Mouse (Mus musculus) neural tube, embryonic 10.5 days (tissue): ENCODE results near the gene Mtmr1.
"Not testable (repeated sequence)": the region's sequence is repeated elsewhere in the genome, so short reads cannot be mapped to it uniquely, and the experiment has no call there.

Experiments
- DNase-seq: peaks from one replicate; pipeline ENCODE4 v3.0.0-alpha.2; 2017; ENCODE audit warnings: low spot score; ENCODE audit errors: extremely low spot score

The Mtmr1 gene

DNA sequence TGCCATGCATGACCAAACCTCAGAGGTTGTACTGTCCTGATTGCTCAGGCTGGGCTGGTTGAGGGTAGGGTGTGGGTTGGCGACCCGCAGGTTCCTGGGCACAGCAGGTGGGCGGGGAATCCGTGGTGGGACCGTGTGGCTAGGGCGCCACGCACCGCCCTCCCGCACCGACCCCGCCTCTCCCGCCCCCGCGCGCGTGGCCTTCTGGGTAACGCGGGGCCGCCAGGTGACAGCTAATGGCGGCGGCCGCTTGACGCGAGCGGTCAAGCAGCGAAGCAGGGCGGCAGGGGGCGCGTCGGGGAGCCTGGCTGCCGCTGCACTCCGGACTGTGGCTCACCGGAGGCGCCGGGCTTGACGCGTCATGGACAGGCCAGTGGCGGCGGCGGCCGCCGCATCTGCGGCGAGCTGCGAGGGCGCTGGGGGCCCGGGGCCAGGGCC lies at the start of gene Mtmr1:
Gene Mtmr1 (plus strand): TSS at position 207 of the 438 bp plus-strand sequence.
- peak; percentile 64 for DNase-seq

DNA sequence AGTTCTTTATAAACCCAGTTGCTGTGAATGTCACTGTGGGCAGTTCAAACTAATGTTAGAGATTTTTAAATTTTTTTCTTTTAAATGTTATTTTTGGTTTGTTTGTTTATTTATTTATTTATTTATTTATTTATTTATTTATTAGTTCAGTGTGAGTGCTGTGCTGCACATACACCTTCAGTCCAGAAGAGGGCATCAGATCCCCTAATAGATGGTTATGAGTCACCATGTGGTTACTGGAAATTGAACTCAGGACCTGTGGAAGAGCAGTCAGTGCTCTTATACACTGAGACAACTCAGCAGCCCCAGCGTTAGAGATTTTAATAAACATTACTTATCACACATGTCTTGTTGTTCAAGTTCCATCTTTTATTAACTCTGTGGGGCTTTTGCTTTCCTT lies 12.5 kb upstream of the Mtmr1 start:
- no peak for DNase-seq

DNA sequence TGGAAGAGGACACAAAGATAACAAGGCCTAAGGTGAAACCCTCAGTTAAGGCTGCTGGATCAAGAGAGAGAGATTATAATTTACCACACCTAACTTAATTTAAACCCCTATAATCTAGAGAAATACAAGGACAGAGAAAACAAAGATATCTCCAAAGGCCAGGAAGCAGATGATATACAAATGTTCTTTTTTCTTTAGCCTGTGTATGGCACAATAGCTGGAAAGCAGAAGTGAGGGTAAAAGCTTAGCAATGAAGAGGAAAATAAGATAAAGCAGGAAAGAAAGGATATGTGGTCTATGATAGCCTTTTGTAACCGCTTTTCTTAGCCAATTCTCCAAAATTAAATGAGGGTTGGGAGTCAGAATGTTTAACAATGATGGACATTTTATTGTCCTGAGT lies 9.2 kb upstream of the Mtmr1 start:
- no peak for DNase-seq

DNA sequence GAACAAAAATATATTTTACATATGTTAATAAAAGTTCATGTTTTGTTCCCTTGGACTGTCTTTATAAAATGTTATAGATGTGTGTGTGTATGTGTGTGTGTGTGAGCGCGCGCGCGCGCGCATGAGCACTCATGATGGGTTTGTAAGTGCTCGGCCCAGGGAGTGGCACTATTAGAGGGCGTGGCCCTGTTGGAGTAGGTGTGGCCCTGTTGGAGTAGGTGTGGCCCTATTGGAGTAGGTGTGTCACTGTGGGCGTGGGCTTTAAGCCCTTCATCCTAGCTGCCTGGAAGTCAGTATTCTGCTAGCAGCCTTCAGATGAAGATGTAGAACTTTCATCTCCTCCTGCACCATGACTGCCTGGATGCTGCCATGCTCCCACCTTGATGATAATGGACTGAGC lies 2.8 kb upstream of the Mtmr1 start:
- not testable (repeated sequence) for DNase-seq

DNA sequence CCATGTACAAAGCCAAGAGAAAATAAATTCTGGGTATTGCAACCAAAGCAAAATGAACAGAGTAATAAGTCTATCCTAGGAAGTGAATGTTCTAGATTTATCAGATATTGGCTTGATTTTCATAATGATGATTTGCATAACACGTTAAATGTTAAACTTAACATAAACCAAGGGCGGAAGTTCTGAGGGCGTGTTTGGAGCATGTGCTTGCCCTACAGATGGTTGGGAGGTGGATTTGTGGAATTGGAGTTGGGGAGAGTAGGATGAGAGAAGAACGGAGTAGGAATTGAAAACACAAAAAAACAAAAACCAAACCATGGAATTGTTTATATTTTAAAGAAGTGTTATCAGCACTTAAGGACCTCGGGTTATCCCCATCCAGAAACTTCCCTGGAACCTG lies 498 bp upstream of the Mtmr1 start:
- DNase-seq: no peak

DNA sequence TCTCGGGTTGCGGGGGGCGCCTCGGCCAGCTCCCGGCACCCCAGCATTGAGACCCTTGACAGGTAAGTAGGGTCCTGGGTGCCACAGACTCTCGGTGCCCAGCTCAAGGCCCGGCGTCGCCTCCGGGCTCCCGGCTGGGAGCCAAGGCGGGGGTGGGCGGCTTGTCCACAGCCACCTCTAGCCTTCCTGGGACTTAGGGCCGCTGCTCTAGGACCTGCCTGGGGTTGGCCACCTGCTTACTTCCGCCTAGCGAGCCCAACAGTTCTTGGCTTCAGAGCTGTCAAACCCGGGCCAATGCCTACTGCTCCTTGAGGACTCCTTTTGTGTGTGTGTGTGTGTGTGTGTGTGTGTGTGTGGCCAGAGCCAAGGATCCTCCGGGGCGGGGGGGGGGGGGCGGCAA lies 451 bp downstream of the Mtmr1 start:
- no peak for DNase-seq

DNA sequence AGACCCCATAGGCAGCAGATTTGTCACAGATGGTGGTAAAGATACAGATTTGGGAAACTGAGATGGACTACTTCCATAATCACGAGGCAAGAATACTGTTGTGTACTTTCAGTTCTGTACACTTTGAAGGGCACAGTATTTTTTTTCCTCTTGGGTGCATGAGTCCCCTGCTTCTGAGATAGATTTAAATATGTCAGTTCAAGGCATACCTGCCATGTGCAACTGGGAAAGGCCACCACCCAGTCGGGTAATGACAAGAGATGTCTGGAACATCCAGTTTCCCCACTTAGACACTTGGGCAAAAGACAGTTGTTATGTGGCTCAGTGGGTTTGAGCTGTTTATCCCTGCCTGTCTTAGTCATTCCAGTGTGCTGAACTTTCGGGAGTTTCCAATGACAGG lies 950 bp downstream of the Mtmr1 start:
- no peak for DNase-seq

DNA sequence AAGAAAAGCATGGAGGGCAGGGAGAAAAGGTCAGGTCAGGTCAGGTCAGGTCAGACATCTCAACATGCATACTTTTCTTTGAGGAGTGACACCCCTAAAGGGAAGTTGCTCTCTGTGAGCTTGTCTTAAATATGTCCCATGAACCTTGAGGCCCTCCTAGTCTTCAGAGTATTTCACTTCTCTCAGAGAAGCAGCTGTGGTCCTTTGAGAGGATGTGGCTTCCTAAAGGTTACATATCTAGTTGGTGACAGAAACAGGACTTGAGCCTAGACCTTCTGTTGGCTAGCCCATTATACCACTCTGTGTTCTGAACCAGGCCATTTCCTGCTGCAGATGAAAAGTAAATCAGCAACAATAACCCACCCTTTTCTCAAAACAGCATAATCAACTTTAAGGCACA lies 2.4 kb downstream of the Mtmr1 start:
- no peak for DNase-seq

DNA sequence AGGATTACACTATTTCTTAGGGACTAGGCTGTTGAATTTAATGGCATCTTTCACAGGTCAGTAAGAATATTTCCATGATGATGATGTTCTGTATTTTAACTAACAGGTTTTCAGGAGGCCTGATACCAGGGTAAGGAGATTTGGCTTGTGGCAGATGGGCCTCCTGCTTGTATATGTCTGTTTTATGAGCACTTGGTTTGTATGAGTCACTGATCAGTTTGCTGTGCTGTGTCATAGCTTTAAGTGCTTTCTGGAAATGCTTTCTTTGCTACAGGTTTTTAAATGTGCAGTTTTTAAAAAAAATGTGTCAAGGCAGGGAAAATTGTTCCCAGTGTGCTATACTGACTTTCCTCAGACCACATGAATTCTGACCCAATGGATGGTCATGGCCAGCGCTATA lies 12.2 kb downstream of the Mtmr1 start:
- no peak for DNase-seq

DNA sequence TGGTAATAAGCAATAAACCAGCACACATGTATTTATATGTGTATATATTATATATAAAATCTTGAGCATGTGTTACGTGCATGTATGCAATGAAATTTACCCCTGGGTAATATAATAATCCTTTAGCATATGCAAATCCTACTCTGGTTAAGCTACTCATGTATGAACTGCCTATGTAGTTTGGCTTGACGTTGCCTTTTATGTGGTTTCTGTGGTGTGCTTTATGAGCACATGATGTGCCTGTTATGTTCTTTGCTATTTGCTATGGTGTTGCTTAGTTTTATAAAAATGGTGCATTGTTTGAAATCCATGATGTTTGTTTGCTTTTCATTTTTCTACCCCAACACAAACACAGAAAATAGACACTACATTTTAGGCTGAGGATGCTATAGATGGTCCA lies 13.9 kb downstream of the Mtmr1 start:
- no peak for DNase-seq

DNA sequence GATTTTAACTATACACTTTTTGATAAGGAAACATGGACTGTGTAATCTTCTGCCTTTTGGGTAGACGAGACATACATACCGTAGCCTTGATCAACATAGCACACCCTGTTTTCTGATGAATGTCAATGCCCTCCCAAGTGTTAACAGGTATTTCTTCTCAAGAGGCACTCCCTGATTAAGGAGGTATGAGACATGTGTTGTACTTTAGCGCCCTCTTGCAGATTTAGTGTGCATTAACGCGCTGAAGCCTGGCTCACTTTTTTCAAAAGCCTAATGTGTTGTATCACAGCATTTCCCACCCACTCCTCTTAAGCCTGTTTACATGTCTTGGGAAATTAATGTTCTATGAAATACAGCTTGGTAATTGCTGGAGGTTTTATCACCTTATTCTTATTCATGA lies 17.0 kb downstream of the Mtmr1 start:
- peak; percentile 12 for DNase-seq

DNA sequence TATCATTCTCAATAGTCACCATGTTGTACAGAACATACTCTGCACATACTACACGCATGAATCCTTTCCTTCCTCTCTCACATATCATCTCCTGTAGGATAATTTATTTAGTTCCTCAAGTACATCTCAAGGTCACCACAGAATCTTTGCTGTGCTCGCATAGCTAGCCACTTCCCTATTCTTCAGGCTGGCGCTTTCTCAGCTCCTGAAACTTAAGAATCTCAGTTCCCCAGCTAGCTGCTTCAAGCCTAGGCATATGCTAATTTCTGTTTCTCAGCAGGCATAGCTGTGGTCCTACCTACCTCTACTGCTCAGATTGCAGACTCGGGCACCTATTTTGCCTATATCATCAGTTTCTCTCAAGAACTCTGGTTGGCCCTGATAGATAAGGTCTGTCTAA lies 31.8 kb downstream of the Mtmr1 start:
- no peak for DNase-seq

DNA sequence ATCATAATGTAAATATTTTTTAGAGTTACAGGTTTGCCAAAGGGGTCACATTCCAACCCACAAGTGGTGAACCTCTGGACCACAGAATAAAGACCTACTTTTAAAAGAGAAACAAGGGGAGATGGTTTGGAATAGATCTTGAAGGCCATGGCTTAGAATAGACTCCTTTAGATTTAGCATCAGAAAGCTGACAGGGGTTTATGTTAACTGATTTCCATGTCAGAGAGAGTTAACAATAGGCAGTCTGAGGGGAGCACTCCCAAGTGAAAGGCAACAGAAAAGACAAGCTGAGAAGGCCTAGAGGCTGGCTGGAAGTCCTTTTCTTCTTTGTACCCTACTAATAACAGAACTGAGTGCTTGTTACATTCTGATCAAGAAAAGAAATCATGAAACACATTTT lies 41.7 kb downstream of the Mtmr1 start:
- DNase-seq: no peak

DNA sequence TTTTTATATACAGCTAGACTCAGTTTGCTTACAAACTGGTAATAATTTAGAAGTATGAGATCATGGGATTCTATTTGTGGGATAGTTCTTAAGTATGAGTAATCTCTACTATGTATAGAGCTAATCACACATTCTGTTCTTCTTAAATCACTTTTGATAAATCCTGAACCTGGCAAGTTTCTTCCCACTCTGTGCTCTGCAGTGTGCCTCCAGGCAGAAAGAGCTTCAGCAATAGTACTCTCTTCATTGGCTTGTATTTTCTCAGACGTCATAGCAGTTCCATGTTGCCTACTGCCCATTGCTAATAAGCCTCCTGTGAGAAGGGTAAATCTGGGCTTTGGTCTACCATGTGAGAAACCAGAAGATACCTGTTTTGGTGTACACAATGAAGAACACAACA lies 43.8 kb downstream of the Mtmr1 start:
- DNase-seq: no peak

DNA sequence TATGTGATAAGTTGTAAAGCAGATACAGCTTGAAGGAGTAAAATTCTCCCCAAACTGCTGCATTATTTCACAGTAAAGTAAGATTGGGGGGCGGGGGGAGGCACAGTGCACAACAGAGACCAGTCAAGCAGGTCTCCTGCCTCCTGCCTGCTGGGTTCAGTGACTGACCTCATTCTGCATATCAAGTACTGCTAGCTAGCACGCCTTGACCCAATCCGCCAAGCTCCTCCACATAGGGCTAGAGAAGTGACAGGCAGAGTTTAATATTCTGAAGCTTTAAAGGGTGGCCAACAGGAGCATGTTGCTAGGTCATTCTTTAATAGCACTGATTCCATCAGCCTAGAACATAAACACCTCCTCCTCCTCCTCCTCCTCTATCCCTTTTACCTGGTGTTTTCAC lies 48.2 kb downstream of the Mtmr1 start:
- no peak for DNase-seq

DNA sequence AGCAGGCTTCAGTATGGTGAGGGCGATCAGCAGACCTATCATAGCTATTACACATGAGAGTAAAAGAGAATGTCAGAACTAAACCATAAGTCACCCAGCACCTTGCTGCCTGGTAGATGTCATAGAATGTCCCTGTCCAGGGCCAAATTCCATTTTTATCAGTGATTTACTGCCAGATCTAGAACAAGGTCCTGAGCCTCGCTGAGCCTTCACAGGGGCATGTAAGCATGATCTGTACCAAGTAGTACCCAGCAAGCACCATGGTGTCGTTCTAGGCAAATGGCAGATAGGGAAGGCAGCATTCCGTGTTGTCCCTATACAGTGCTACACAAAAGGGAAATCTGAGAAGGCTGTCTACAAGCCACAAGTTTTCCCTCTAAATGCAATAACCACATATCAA lies 49.1 kb downstream of the Mtmr1 start:
- DNase-seq: no peak

DNA sequence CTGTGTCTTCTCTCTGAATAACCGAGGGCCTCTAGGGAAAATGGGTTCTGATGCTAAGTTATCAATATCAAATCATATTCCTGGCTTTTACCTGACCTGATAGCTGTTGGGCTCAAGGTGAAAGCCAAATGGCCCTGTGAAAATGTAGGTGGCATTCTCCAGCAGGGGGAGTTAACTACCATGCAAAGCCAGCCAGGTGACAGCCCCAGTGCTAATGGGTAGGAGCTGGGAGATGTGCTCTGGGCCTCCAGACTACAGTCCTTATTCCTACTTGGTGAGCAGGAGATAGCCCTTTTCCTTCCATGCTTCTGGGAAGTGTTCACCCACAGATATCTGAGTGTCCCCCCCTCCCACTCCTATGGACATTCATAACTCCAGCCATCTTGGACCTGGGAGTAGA lies 60.3 kb downstream of the Mtmr1 start:
- no peak for DNase-seq

DNA sequence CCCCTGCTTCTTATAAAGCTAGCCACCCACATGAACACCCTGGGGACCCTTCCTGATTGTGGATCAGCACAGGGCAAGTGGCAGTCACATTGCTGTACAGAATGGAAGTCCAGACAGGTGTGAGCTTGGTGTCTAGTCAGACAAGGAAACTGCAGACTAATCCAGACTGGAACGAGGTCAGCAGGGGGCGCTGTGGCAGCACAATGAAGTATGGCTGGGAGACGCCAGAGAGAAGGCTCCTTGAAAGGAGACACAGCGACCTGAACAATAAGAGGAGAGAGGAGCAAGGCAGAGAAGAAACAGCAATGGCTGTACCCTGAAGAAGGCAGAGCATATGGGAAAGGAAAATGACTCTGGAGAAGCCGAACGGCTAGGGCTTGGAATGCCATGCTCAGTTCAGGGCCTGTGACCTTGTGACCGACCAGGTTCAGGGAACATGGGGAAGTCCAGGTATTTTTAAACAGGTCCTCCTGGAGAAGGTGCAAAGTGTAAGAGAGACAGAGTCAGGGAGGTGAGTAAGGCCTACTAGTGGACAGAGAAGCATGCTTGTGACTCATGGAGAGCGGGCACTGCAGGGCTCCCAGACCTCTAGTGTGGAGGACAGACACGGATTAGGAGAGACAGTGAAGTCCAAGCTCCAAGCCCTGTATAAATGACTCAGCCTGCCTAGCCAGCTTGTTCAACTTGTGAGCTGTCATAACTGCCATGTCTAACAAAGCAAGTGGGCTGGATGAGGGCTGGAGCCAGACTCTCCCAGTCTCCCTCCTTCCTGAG lies 61.4 kb downstream of the Mtmr1 start:
- DNase-seq: peak; percentile 72

DNA sequence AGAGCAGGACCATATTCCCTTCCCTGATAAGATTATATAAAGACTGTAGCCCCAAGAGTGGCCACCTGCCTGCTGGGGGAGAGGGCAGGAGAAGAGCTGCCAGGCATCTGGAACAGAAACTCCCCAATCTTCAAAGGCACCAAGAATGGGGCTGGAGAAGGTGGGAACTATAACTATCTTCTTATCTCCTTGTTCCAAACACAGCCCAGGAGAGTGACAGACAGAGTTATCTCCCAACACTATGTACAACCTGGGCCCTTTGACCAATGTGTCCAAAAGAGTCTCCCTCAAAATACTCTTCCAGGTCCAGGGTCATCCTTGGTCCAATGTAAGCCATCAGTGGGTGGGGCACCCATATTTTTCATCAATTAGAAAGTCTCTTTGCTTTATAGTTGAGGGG lies 62.9 kb downstream of the Mtmr1 start:
- DNase-seq: no peak

DNA sequence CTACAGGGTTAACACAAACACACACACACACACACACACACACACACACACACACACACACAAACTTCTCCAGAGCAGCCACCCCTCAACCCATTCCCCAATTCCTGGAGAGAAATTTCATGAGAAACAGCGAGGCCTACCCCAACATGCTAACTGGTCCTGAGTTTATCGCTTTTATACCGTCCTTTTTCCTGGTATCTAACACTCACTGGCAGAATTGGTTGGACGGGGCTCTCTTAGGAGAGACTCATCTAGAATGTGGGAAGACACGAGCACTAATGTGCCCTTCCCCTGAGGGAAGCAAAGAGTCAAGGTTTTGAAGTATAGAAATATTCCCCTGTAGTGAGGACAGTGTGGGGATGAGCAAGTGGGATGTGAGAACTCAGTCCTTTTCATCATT lies 66.3 kb downstream of the Mtmr1 start:
- DNase-seq: no peak

DNA sequence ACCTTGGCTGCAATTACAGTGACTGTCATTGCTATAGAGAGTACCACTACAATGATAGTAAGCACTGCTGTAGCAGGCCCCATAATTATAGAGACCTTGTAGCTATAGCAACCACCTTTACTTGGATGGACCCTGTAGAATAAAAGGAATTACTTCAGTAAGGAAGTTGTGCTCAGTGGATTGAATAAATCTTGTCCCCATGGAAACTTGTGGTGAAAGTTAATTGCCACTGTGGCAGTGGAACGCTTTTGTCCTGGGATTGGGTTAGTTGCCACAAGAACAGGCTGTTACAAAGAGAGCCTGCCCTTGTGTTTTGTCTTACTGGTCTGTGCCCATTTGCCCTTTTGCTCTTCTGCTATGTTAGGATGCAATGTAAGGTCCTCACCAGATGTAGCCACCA lies 69.9 kb downstream of the Mtmr1 start:
- DNase-seq: no peak

DNA sequence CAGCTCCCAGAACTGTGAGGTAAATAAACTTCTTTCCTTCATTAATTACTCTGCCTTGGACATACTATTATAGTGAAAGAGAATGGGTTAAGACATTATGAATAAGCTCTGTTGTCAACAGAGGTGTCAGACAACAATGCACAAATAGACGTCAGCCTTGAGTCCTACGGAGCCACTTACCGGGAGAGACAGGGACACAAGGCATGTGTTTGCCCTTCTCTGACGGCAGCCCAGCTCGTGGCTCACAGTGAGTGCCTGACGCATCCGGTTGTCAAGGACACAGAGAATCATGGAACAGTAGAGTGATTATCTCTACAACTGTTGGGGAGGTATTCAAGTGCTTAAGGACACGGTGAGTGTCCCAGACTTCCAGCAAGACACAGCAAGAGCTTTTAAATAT lies 70.3 kb downstream of the Mtmr1 start:
- DNase-seq: no peak

DNA sequence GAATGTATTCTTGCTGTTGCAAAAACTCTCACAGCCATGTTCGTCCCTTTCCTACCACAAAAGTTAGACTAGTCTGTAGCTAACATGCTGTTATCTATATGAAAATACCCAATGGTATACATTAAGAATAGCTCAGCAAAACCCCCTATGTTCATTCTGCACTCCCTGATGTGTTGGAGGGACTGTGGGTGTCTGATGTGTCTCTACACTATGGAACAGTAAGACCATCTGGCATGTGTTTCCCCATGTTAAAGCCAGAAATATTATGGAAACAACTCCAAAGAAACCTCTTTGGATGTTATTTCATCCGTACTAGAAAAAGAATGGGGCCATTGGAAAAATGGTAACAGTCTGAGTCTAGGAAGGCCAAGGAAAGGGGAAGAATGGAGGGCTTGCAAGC lies 71.0 kb downstream of the Mtmr1 start:
- DNase-seq: no peak

DNA sequence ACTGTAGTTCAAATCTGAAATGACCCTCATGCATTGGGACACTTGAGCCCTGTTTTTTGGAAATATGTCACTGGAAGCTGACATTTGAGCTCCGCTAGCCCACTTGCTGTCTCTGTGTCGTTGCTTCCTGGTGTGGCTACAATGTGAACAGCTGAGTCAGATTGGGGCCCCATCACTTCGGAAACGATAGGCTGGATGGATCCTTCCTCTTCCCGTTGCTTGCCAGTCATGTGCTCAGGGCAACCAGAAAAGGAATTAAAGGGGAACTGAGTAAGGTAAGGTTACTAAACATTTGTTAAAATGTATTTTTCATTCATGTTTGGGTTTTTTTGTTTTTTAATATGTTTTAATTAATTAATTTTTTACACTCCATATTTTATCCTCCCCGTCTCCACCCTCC lies 74.9 kb downstream of the Mtmr1 start:
- DNase-seq: no peak
